Mouse (Mus musculus) mature B cell (primary cell): ENCODE results near the gene Vamp8.

ENCODE experiments used
- in situ Hi-C: fragments of 300-500 bp; cut with MboI; formaldehyde crosslinking; loops from 2 replicates; pipeline ENCODE4 v1.14.3; 2019

The Vamp8 gene

GRCm38 (mm10) chr6:72389941-72390771 is at the start of gene Vamp8:
Gene Vamp8, minus strand, starts transcription at chr6:72390703.
- in situ Hi-C loops, result no loop called here

GRCm38 (mm10) chr6:72439355-72440185 is 49.1 kb upstream of the Vamp8 start, which contains the start of gene Mat2a:
Gene Mat2a, minus strand, starts transcription at chr6:72439558.
- in situ Hi-C loops, result no loop called here

- in situ Hi-C loops, result no loop called here
Measured at GRCm38 (mm10) chr6:72438862-72439354, 48.4 kb upstream of the Vamp8 start.

GRCm38 (mm10) chr6:72438226-72438625 is 47.7 kb upstream of the Vamp8 start:
- in situ Hi-C loops, result no loop called here

GRCm38 (mm10) chr6:72432153-72432552 is 41.6 kb upstream of the Vamp8 start:
- in situ Hi-C loops, result no loop called here

- in situ Hi-C loops, result no loop called here
Measured at GRCm38 (mm10) chr6:72430989-72431921, 40.8 kb upstream of the Vamp8 start.

- in situ Hi-C loops, result loop anchor here (10.0 kb wide), 1 partner anchor 136 kb away; no protein-coding TSS in a partner anchor
Measured at GRCm38 (mm10) chr6:72429061-72429842, 38.7 kb upstream of the Vamp8 start.

GRCm38 (mm10) chr6:72428036-72428435 is 37.5 kb upstream of the Vamp8 start:
- in situ Hi-C loops, result loop anchor here (10.0 kb wide), 1 partner anchor 137 kb away; no protein-coding TSS in a partner anchor

- in situ Hi-C loops, result loop anchor here (10.0 kb wide), 1 partner anchor 139 kb away; no protein-coding TSS in a partner anchor
Measured at GRCm38 (mm10) chr6:72425646-72426045, 35.1 kb upstream of the Vamp8 start.

- in situ Hi-C loops, result loop anchor here (10.0 kb wide), 1 partner anchor 144 kb away; no protein-coding TSS in a partner anchor
Measured at GRCm38 (mm10) chr6:72420901-72421300, 30.4 kb upstream of the Vamp8 start.

GRCm38 (mm10) chr6:72419806-72420205 is 29.3 kb upstream of the Vamp8 start:
- in situ Hi-C loops, result loop anchor here (10.0 kb wide), 1 partner anchor 145 kb away; no protein-coding TSS in a partner anchor

GRCm38 (mm10) chr6:72418279-72418678 is 27.8 kb upstream of the Vamp8 start:
- in situ Hi-C loops, result no loop called here

- in situ Hi-C loops, result no loop called here
Measured at GRCm38 (mm10) chr6:72415964-72416772, 25.7 kb upstream of the Vamp8 start.

- in situ Hi-C loops, result no loop called here
Measured at GRCm38 (mm10) chr6:72415181-72415580, 24.7 kb upstream of the Vamp8 start.

- in situ Hi-C loops, result no loop called here
Measured at GRCm38 (mm10) chr6:72414076-72414756, 23.7 kb upstream of the Vamp8 start, which contains the start of gene Ggcx. Gene Ggcx, plus strand, starts transcription at chr6:72414308.

GRCm38 (mm10) chr6:72410518-72410917 is 20.0 kb upstream of the Vamp8 start:
- in situ Hi-C loops, result no loop called here

GRCm38 (mm10) chr6:72410003-72410402 is 19.5 kb upstream of the Vamp8 start:
- in situ Hi-C loops, result no loop called here

- in situ Hi-C loops, result no loop called here
Measured at GRCm38 (mm10) chr6:72409567-72409966, 19.1 kb upstream of the Vamp8 start.

- in situ Hi-C loops, result no loop called here
Measured at GRCm38 (mm10) chr6:72407119-72407518, 16.6 kb upstream of the Vamp8 start.
